Comparison of ENCODE assay signal across 21 mouse cellular contexts in genomic region chr5:93263396-93264075, GRCm38 (mm10). TPM values are rescaled to one million over a fixed set of nuclear protein-coding genes. Genes with fewer than 3 reads are reported as not detected.
DNase-seq lines count a peak whose midpoint lies in the region; ATAC-seq lines count a peak whose summit lies in the region.
"Had no signal": no experiment of that assay in that cellular context is flagged by ENCODE, and none has a peak within 500 bp of the region (broad histone marks: within the 10 kb centered on the region; RNA-seq: fewer than 3 reads in every experiment).

No protein-coding gene starts in this region.

- no peaks in the 10 kb centered on the region for H3K27me3 ChIP-seq in splenic B cell, adult 2 months (ENCODE audit: control insufficient read depth, insufficient read depth, low read length, poor library complexity, severe bottlenecking)
- H3K27me3 ChIP-seq: forebrain, embryonic 12.5 days; heart, embryonic 15.5 days; midbrain, embryonic 13.5 days; Patski had no signal

- intact Hi-C loops in heart, postnatal 14 days (cut with DNase I) = loop anchor here (10.0 kb wide), 1 partner anchor 259 kb away; no protein-coding TSS in a partner anchor

- peak; percentile 85 for DNase-seq in heart, adult 11 months
- no peak for DNase-seq in heart, postnatal 14 days
- DNase-seq in B cell, adult 2 months = peak; percentile 6 to 16
- DNase-seq in splenic B cell, adult 2 months (ENCODE audit: low read depth, low spot score) = peak; percentile 12
- no peak for DNase-seq in urinary bladder, adult 2 months (ENCODE audit: low spot score)
- DNase-seq in kidney, postnatal 10 days = no peak
- DNase-seq: cerebellum, adult 2 months; heart, adult 18-20 months; kidney, adult 2 months; kidney, postnatal 14 days; liver, postnatal 0 days had no signal

- H3K36me3 ChIP-seq in splenic B cell, adult 2 months (ENCODE audit: control insufficient read depth, insufficient read depth, low read length, poor library complexity, severe bottlenecking) = no peaks in the 10 kb centered on the region
- H3K36me3 ChIP-seq: embryonic facial prominence, embryonic 10.5 days; forebrain, embryonic 12.5 days; heart, embryonic 15.5 days; hindbrain, embryonic 10.5 days; limb, embryonic 10.5 days; midbrain, embryonic 13.5 days had no signal

- ATAC-seq in activated CD4-positive, CD25-positive, alpha-beta regulatory T cell, adult 4 months = peak; percentile 4
- ATAC-seq: liver, postnatal 0 days; midbrain, embryonic 13.5 days; Patski had no signal

RNA-seq across cellular contexts. Expression of gene Ccng2, which starts 3.5 kb away (rescaled TPM):
- 10 to 100 TPM; 19.4 to 22.2 TPM for total RNA-seq in heart, postnatal 14 days (2021)
- polyA plus RNA-seq in activated CD4-positive, CD25-positive, alpha-beta regulatory T cell, adult 4 months (2017; shearing (Covaris generic)) = 10 to 100 TPM; 35.7 to 37.0 TPM
- polyA plus RNA-seq in urinary bladder, adult 2 months (2012; rRNA removed) = 19.8 and 21.4 TPM in 2 replicates

RNA-seq across cellular contexts. Expression of gene 2010109A12Rik, which starts 57.2 kb away (rescaled TPM):
- under 1 TPM; 0.53 to 0.93 TPM for total RNA-seq in heart, postnatal 14 days (2021)
- polyA plus RNA-seq in activated CD4-positive, CD25-positive, alpha-beta regulatory T cell, adult 4 months (2017; shearing (Covaris generic)) = under 1 TPM; 0.37 to 0.57 TPM
- polyA plus RNA-seq in urinary bladder, adult 2 months (2012; rRNA removed) = 0.44 and 0.68 TPM in 2 replicates
- total RNA-seq: gastrocnemius, adult 8-10 months had no signal
- polyA plus RNA-seq: liver, adult 2 months had no signal

RNA-seq across cellular contexts. Expression of gene Ccni, which starts 57.2 kb away (rescaled TPM):
- 100 to 1,000 TPM; 223 to 231 TPM for total RNA-seq in heart, postnatal 14 days (2021)
- 10 to 100 TPM; 72.4 to 79.4 TPM for polyA plus RNA-seq in activated CD4-positive, CD25-positive, alpha-beta regulatory T cell, adult 4 months (2017; shearing (Covaris generic))
- polyA plus RNA-seq in urinary bladder, adult 2 months (2012; rRNA removed) = 65.0 and 103 TPM in 2 replicates

Comparison
In these comparisons a context has a peak if more than half of its experiments do, and no peak if none do; other contexts are left out.
1. DNase-seq: peak in heart, adult 11 months (single experiment), B cell, adult 2 months (2 of 2) and splenic B cell, adult 2 months (single experiment); none in heart, postnatal 14 days (0 of 2), urinary bladder, adult 2 months (single experiment) and kidney, postnatal 10 days (single experiment).